Mouse (Mus musculus): ENCODE measurements around the gene Atg4d. TPM values are rescaled to one million over a fixed set of nuclear protein-coding genes. Genes with fewer than 3 reads are reported as not detected.

The Atg4d gene
- polyA plus RNA-seq, 1 experiment: 93.2 TPM

Other genes starting within 250 kb of the Atg4d start
- gene Icam1, start 249.3 kb upstream of the Atg4d start, polyA plus RNA-seq (2012; rRNA removed): 13.1 and 15.2 TPM in 2 replicates
- gene Icam4, start 235.9 kb upstream of the Atg4d start, polyA plus RNA-seq (2012; rRNA removed): 0.19 and 0.38 TPM in 2 replicates
- 0.14 and 0.16 TPM in 2 replicates for gene Icam5, start 233.2 kb upstream of the Atg4d start, polyA plus RNA-seq (2012; rRNA removed)
- gene Zglp1, start 198.2 kb upstream of the Atg4d start, polyA plus RNA-seq (2012; rRNA removed): 0.21 and 1.7 TPM in 2 replicates
- 0.38 and 0.60 TPM in 2 replicates for gene Gm49373, start 192.2 kb upstream of the Atg4d start, polyA plus RNA-seq (2012; rRNA removed)
- gene Fdx1l, start 191.7 kb upstream of the Atg4d start, polyA plus RNA-seq (2012; rRNA removed): 36.7 and 37.6 TPM in 2 replicates
- gene Gm38431, start 173.3 kb upstream of the Atg4d start, polyA plus RNA-seq (2012; rRNA removed): 3.1 and 3.6 TPM in 2 replicates
- 62.4 and 99.9 TPM in 2 replicates for gene Raver1, start 173.3 kb upstream of the Atg4d start, polyA plus RNA-seq (2012; rRNA removed)
- 22.6 and 32.3 TPM in 2 replicates for gene Tyk2, start 134.1 kb upstream of the Atg4d start, polyA plus RNA-seq (2012; rRNA removed)
- gene Cdc37, start 115.3 kb upstream of the Atg4d start, polyA plus RNA-seq (2012; rRNA removed): 45.8 and 46.1 TPM in 2 replicates
- 2.8 and 3.9 TPM in 2 replicates for gene Pde4a, start 99.6 kb upstream of the Atg4d start, polyA plus RNA-seq (2012; rRNA removed)
- 49.2 and 62.6 TPM in 2 replicates for gene Keap1, start 25.9 kb upstream of the Atg4d start, polyA plus RNA-seq (2012; rRNA removed)
- not detected in 2 replicates for gene S1pr5, start 16.9 kb upstream of the Atg4d start, polyA plus RNA-seq (2012; rRNA removed)
- 21.1 and 22.0 TPM in 2 replicates for gene Kri1, start 22.7 kb downstream of the Atg4d start, polyA plus RNA-seq (2012; rRNA removed)
- 23.6 and 28.9 TPM in 2 replicates for gene Cdkn2d, start 26.1 kb downstream of the Atg4d start, polyA plus RNA-seq (2012; rRNA removed)
- 95.6 and 122 TPM in 2 replicates for gene Ap1m2, start 47.0 kb downstream of the Atg4d start, polyA plus RNA-seq (2012; rRNA removed)
- 17.5 and 24.1 TPM in 2 replicates for gene Slc44a2, start 55.4 kb downstream of the Atg4d start, polyA plus RNA-seq (2012; rRNA removed)
- 31.1 and 33.9 TPM in 2 replicates for gene Ilf3, start 102.6 kb downstream of the Atg4d start, polyA plus RNA-seq (2012; rRNA removed)
- 35.5 and 42.5 TPM in 2 replicates for gene Qtrt1, start 146.5 kb downstream of the Atg4d start, polyA plus RNA-seq (2012; rRNA removed)
- 161 and 217 TPM in 2 replicates for gene Dnm2, start 159.6 kb downstream of the Atg4d start, polyA plus RNA-seq (2012; rRNA removed)
- 11.6 and 15.5 TPM in 2 replicates for gene Tmed1, start 245.0 kb downstream of the Atg4d start, polyA plus RNA-seq (2012; rRNA removed)